Mouse (Mus musculus) liver, embryonic 14.5 days (tissue): ENCODE measurements around the gene Tada2b. TPM values are rescaled to one million over a fixed set of nuclear protein-coding genes. Genes with fewer than 3 reads are reported as not detected.
A peak's percentile ranks its signal among the peaks of the same experiment; 100 is the strongest.

Experiments used
- ATAC-seq: fragments of 200-750 bp; cut with Nextera tagmentation; 2 replicates; pipeline ENCODE4 v1.8.0; 2017; ENCODE audit warnings: moderate number of reproducible peaks, mild to moderate bottlenecking, moderate library complexity; ENCODE audit not compliant: insufficient read depth
- DNase-seq, 3 experiments: peaks; one replicate each; pipeline ENCODE4 v3.0.0-alpha.2; 2012 to 2013; ENCODE audit warnings: low read depth in 3 of 3, low spot score in 3 of 3
- H3K27ac ChIP-seq: fragments of 300-500 bp; sonication (generic); 2 replicates; pipeline ENCODE4 v1.5.1; 2014; ENCODE audit warnings: moderate library complexity, mild to moderate bottlenecking, control low read depth, inconsistent platforms
- H3K27me3 ChIP-seq: fragments of 300-500 bp; sonication (generic); 2 replicates; pipeline ENCODE4 v1.6.1; 2014; ENCODE audit warnings: mild to moderate bottlenecking, low read length, moderate library complexity; ENCODE audit not compliant: control insufficient read depth, insufficient read depth
- H3K36me3 ChIP-seq: fragments of 300-500 bp; sonication (generic); replicated peaks from 2 replicates; pipeline ENCODE4 v1.6.1; 2014; ENCODE audit warnings: low read depth; ENCODE audit not compliant: control insufficient read depth, insufficient read depth
- H3K4me1 ChIP-seq, 2 experiments: fragments of 200-500 bp in 1 of 2; fragments of 300-500 bp in 1 of 2; sonication (generic) in 1 of 2; replicated peaks; 2 replicates each; pipeline ENCODE4 v1.6.1; 2012 to 2014; ENCODE audit warnings: antibody characterized with exemption in 1 of 2, inconsistent platforms in 1 of 2, low read length in 1 of 2; ENCODE audit not compliant: control insufficient read depth in 2 of 2, insufficient read depth in 2 of 2
- H3K4me2 ChIP-seq: fragments of 300-500 bp; sonication (generic); 2 replicates; pipeline ENCODE4 v1.6.1; 2014; ENCODE audit warnings: low read depth, mild to moderate bottlenecking, control low read depth, moderate library complexity
- H3K4me3 ChIP-seq, 2 experiments: fragments of 200-500 bp in 1 of 2; fragments of 300-500 bp in 1 of 2; sonication (generic) in 1 of 2; 2 replicates each; pipeline ENCODE4 v1.5.1; 2012 to 2014; ENCODE audit warnings: low read depth in 2 of 2, low read length in 2 of 2, mild to moderate bottlenecking in 2 of 2, control low read depth in 1 of 2, inconsistent platforms in 1 of 2, moderate library complexity in 1 of 2; ENCODE audit not compliant: insufficient read depth in 1 of 2
- H3K9ac ChIP-seq: fragments of 300-500 bp; sonication (generic); replicated peaks from 2 replicates; pipeline ENCODE4 v1.6.1; 2014; ENCODE audit warnings: mild to moderate bottlenecking, control low read depth, moderate library complexity
- H3K9me3 ChIP-seq: fragments of 300-500 bp; sonication (generic); 2 replicates; pipeline ENCODE4 v1.6.1; 2016; ENCODE audit warnings: low read length, mixed read lengths; ENCODE audit not compliant: control insufficient read depth
- CTCF ChIP-seq: IDR thresholded peaks from 2 replicates; pipeline ENCODE4 v1.5.1; 2016; ENCODE audit warnings: antibody characterized with exemption, low read depth, control low read depth
- EP300 ChIP-seq: IDR thresholded peaks from 2 replicates; pipeline ENCODE4 v1.6.1; 2016; ENCODE audit warnings: antibody characterized with exemption, low read depth
- WGBS: fragments of 180-500 bp; shearing (Covaris S2); extraction: QIAGEN DNeasy Blood & Tissue Kit; methylation state at CpG from one replicate; pipeline ENCODE4 v1.1.7; 2014; ENCODE audit not compliant: insufficient replicate concordance; 5-methylcytosine and 5-hydroxymethylcytosine counted together
- polyA plus RNA-seq, 2 experiments: library from polyadenylated mRNA; depleted of rRNA in 1 of 2; stranded (reverse) in 1 of 2; unstranded in 1 of 2; fragments of >200 nt; fragmentation: Nextera tagmentation in 1 of 2; extraction: Ambion mirVana in 1 of 2; gene quantifications; 2 replicates each; pipeline versions ENCODE4 v1.2.1 to v1.2.3; 2012 to 2014

Tada2b gene
- polyA plus RNA-seq, 2 experiments = 1.4 to 4.6 TPM

GRCm38 (mm10) chr5:36458926-36459325 lies 25.2 kb downstream of the Tada2b start:
- Histone ChIP-seq H3K9ac (no peak overlapping the region), H3K4me1 (no peaks in the 10 kb centered on the region; a peak in 2 of 4 replicates), H3K9me3 (no peaks in the 10 kb centered on the region), H3K27me3 (no peaks in the 10 kb centered on the region), H3K4me3 (no peak overlapping the region), H3K36me3 (no peaks in the 10 kb centered on the region), H3K4me2 (no peak overlapping the region), H3K27ac (no peak overlapping the region)
- no peak for TF ChIP-seq EP300
- peak; percentile 77 for TF ChIP-seq CTCF
- WGBS = 5% methylated on average over 4 of the region's 4 CpGs
- no peak for DNase-seq
- no peak for ATAC-seq

GRCm38 (mm10) chr5:36457706-36458105 lies 26.4 kb downstream of the Tada2b start:
- H3K4me2 ChIP-seq = no peak overlapping the region
- no peak for ATAC-seq
- H3K36me3 ChIP-seq = no peaks in the 10 kb centered on the region
- no peak for DNase-seq
- no peaks in the 10 kb centered on the region for H3K9me3 ChIP-seq
- no peaks in the 10 kb centered on the region for H3K27me3 ChIP-seq
- no peak overlapping the region for H3K4me3 ChIP-seq
- H3K27ac ChIP-seq = no peak overlapping the region
- no peaks in the 10 kb centered on the region for H3K4me1 ChIP-seq
- TF ChIP-seq EP300 (no peak), CTCF (no peak)
- no peak overlapping the region for H3K9ac ChIP-seq
- WGBS = 55% methylated on average over 4 of the region's 4 CpGs

- DNase-seq (no peak), ATAC-seq (no peak)
- H3K4me2 ChIP-seq = no peak overlapping the region
- no peak overlapping the region for H3K27ac ChIP-seq
- no peaks in the 10 kb centered on the region for H3K36me3 ChIP-seq
- no peaks in the 10 kb centered on the region for H3K27me3 ChIP-seq
- no peak for TF ChIP-seq EP300
- no peak overlapping the region for H3K9ac ChIP-seq
- H3K9me3 ChIP-seq = no peaks in the 10 kb centered on the region
- H3K4me3 ChIP-seq = no peak overlapping the region
- H3K4me1 ChIP-seq = 0 out of 4 replicates have a peak, but pooled peaks cover 0 to 2% of the 10 kb centered on the region in 2 experiments
- 43% methylated on average over 6 of the region's 6 CpGs for WGBS
These were observed 31.3 kb downstream of the Tada2b start for GRCm38 (mm10) chr5:36452821-36453220.

GRCm38 (mm10) chr5:36451872-36452389 lies 32.2 kb downstream of the Tada2b start:
- Histone ChIP-seq H3K27me3 (no peaks in the 10 kb centered on the region), H3K36me3 (no peaks in the 10 kb centered on the region), H3K4me1 (0 out of 4 replicates have a peak, but pooled peaks cover 0 to 2% of the 10 kb centered on the region in 2 experiments), H3K9ac (no peak overlapping the region), H3K4me3 (no peak overlapping the region), H3K27ac (no peak overlapping the region), H3K9me3 (no peaks in the 10 kb centered on the region), H3K4me2 (no peak overlapping the region)
- no peak for ATAC-seq
- WGBS = 57% methylated on average over 10 of the region's 10 CpGs
- DNase-seq = no peak
- TF ChIP-seq CTCF = no peak
- no peak for TF ChIP-seq EP300

GRCm38 (mm10) chr5:36451119-36451518 lies 33.0 kb downstream of the Tada2b start:
- WGBS = 20% methylated on average over 7 of the region's 10 CpGs
- Histone ChIP-seq H3K27ac (no peak overlapping the region), H3K9ac (no peak overlapping the region), H3K4me2 (no peak overlapping the region), H3K27me3 (no peaks in the 10 kb centered on the region), H3K4me1 (0 out of 4 replicates have a peak, but pooled peaks cover 0 to 2% of the 10 kb centered on the region in 2 experiments), H3K36me3 (no peaks in the 10 kb centered on the region), H3K9me3 (no peaks in the 10 kb centered on the region), H3K4me3 (no peak overlapping the region)
- DNase-seq (no peak), ATAC-seq (no peak)
- TF ChIP-seq CTCF (no peak), EP300 (no peak)
